Mouse (Mus musculus): ENCODE measurements around the gene Cmpk1. TPM values are rescaled to one million over a fixed set of nuclear protein-coding genes. Genes with fewer than 3 reads are reported as not detected.

Cmpk1 gene
- polyA plus RNA-seq, 1 experiment = 9.0 TPM

DNA sequence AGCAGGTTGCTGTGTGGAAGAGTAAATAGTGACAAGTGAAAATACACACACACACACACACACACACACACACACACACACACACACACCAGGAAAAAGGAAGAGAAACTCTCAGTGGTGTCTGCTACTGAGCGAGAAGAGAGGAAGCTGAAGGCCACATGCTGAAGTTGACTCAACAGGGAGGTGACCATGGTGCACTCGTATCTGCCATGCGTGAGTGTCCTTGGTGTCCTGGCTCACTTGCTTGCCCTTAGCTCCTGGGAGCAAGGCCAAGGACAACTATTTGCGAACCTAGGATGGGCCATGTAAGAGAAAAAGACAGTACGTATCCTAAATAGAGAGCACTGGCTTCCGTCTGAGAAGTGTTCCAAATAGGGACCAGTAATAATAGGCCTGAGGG lies 52.9 kb downstream of the Cmpk1 start:
- WGBS = 54% methylated on average over 6 of the region's 6 CpGs
- no peaks in the 10 kb centered on the region for H3K27me3 ChIP-seq (ENCODE audit: control insufficient read depth, insufficient read depth, low read length)
- TF ChIP-seq POLR2A (IDR thresholded peaks at IDR 0.05; ENCODE audit: low read depth, low read length) (no peak), CTCF (IDR thresholded peaks at IDR 0.05; ENCODE audit: extremely low read depth, insufficient read depth, insufficient read length, insufficient replicate concordance) (no peak)
- no peak overlapping the region for H3K4me3 ChIP-seq (ENCODE audit: extremely low read depth, insufficient read depth, insufficient read length)
- no peaks in the 10 kb centered on the region for H3K36me3 ChIP-seq (ENCODE audit: control insufficient read depth, insufficient read depth, low read length)
- no peak overlapping the region for H3K27ac ChIP-seq (ENCODE audit: insufficient read depth, low read length)
- no peak for DNase-seq (ENCODE audit: low read depth in 1 of 2, low spot score in 2 of 2)
- peaks cover 2% of the 10 kb centered on the region; the same call in 1 of the 2 replicates for H3K4me1 ChIP-seq (ENCODE audit: control insufficient read depth, insufficient read depth, insufficient read length)

DNA sequence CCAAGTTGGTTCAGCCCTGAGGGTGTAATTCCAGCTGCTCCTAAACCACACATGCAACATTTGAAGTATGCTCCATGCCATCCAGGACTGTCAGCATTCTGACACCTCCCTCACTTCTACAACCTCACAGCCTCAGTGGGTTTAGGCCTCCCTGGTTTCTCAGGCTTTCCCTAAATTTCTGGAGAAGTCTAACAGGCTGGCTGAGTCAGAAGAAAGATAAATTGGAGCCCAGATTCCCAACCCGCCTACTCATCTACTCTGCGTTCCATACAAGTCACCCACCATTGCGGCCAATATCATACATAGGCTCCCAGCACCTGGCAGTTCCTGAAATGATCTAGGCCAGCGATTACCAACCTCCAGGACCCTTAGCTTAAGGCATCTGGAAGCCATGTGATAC lies 54.3 kb downstream of the Cmpk1 start:
- H3K4me1 ChIP-seq (ENCODE audit: control insufficient read depth, insufficient read depth, insufficient read length) = peaks cover 2% of the 10 kb centered on the region; the same call in 1 of the 2 replicates
- no peak overlapping the region for H3K27ac ChIP-seq (ENCODE audit: insufficient read depth, low read length)
- DNase-seq (ENCODE audit: low read depth in 1 of 2, low spot score in 2 of 2) = no peak
- H3K36me3 ChIP-seq (ENCODE audit: control insufficient read depth, insufficient read depth, low read length) = no peaks in the 10 kb centered on the region
- 85% methylated on average over 4 of the region's 4 CpGs for WGBS
- TF ChIP-seq POLR2A (IDR thresholded peaks at IDR 0.05; ENCODE audit: low read depth, low read length) = no peak
- no peak for TF ChIP-seq CTCF (IDR thresholded peaks at IDR 0.05; ENCODE audit: extremely low read depth, insufficient read depth, insufficient read length, insufficient replicate concordance)
- no peaks in the 10 kb centered on the region for H3K27me3 ChIP-seq (ENCODE audit: control insufficient read depth, insufficient read depth, low read length)
- H3K4me3 ChIP-seq (ENCODE audit: extremely low read depth, insufficient read depth, insufficient read length) = no peak overlapping the region

DNA sequence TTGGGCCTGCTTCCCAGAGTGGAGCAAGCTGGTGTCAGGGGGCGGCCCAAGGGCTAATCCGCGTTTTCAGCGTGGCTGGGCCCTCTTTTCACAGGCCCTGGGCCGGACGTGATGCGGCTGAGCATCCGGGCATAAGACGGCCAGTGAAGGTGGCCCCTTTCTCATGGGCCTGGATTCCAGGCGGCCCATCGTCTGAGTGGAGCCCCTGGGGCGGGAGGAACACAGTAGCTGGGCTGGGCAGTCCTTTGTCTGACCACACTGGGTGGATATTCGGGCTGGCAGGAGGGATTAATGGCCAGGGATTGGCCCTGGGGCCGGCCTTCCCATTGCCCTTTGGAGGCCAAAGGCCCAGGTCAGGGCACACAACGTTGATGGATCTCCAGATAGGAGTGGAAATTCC lies 57.9 kb downstream of the Cmpk1 start:
- Histone ChIP-seq H3K27me3 (ENCODE audit: control insufficient read depth, insufficient read depth, low read length) (peaks cover 17% of the 10 kb centered on the region), H3K4me3 (ENCODE audit: extremely low read depth, insufficient read depth, insufficient read length) (no peak overlapping the region), H3K27ac (ENCODE audit: insufficient read depth, low read length) (no peak overlapping the region), H3K36me3 (ENCODE audit: control insufficient read depth, insufficient read depth, low read length) (no peaks in the 10 kb centered on the region), H3K4me1 (ENCODE audit: control insufficient read depth, insufficient read depth, insufficient read length) (peaks cover 8% of the 10 kb centered on the region; the same call in 1 of the 2 replicates)
- 78% methylated on average over 15 of the region's 15 CpGs for WGBS
- no peak for DNase-seq (ENCODE audit: low read depth in 1 of 2, low spot score in 2 of 2)
- TF ChIP-seq POLR2A (IDR thresholded peaks at IDR 0.05; ENCODE audit: low read depth, low read length) (no peak), CTCF (IDR thresholded peaks at IDR 0.05; ENCODE audit: extremely low read depth, insufficient read depth, insufficient read length, insufficient replicate concordance) (no peak)

DNA sequence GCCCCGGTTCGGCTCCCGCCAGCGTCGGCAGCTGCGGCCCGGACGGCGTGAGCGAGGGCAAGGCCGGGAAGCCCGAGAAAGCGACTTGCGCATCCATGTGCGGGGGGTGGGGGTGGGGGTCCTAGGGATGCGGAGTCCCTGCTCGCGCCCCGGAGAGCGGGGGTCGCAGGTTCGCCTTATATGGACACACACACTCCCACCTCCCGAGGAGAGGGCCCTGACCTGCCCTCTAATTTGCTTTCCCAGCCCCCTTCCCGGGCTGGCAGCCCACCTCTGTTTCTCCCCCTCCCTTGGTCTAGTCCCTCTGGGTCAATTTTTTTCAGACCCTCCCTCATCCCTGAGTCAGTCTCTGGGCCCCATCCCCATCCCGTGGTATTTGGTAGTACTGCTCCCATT lies 61.1 kb downstream of the Cmpk1 start, which contains the start of gene Foxe3:
Gene Foxe3 (minus strand): TSS at position 97 of the 396 bp plus-strand sequence.
- no peaks in the 10 kb centered on the region for H3K36me3 ChIP-seq (ENCODE audit: control insufficient read depth, insufficient read depth, low read length)
- 7% methylated on average over 25 of the region's 25 CpGs for WGBS
- H3K4me3 ChIP-seq (ENCODE audit: extremely low read depth, insufficient read depth, insufficient read length) = peak within 1 kb of the TSS; percentile 31; the same call in 1 of the 2 replicates
- peaks cover 17% of the 10 kb centered on the region for H3K27me3 ChIP-seq (ENCODE audit: control insufficient read depth, insufficient read depth, low read length)
- no peak for DNase-seq (ENCODE audit: low read depth in 1 of 2, low spot score in 2 of 2)
- H3K27ac ChIP-seq (ENCODE audit: insufficient read depth, low read length) = no peak within 1 kb of the TSS
- peaks cover 8% of the 10 kb centered on the region; the same call in 1 of the 2 replicates for H3K4me1 ChIP-seq (ENCODE audit: control insufficient read depth, insufficient read depth, insufficient read length)
- TF ChIP-seq POLR2A (IDR thresholded peaks at IDR 0.05; ENCODE audit: low read depth, low read length) = no peak
- no peak for TF ChIP-seq CTCF (IDR thresholded peaks at IDR 0.05; ENCODE audit: extremely low read depth, insufficient read depth, insufficient read length, insufficient replicate concordance)

DNA sequence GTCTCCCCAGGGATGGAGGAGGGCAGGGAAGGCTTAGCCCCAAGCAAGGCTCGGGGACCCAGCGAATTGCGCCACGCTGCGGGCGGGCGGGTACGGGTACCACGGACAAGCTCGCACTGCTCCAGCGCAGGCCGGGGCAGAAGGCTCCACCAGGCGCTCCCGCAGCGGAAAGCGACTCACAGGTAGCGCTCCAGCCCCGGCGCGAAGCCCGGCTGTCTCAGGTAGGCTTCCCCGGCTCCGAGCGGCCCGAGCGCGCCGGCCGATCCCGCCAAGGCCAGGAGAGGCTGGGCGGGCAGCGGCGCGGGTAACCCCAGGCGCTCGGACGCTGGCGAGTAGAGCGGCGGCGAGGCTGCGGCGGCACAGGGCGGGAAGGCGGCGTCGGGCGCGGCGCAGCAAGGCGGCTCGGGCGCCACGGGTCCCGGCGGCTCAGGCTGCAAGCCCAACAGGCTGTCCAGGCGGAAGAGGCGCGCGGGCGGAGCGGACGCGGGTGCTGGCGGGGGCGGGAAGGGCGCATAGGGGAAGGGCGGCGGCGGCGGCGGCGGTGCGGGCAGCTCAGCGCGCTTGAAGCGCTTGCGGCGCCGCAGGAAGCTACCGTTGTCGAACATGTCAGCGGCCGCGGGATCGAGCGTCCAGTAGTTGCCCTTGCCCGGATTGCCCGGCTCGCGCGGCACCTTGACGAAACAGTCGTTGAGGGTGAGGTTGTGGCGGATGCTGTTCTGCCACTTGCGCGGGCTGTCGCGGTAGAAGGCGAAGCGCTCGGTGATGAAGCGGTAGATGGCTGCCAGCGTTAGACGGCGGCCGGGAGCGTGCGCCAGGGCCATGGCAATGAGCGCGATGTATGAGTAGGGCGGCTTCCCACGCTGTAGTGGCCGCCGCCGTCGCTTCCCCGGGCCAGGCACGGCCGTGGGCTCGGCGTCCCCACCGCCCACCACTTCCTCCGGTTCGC lies 61.8 kb downstream of the Cmpk1 start:
- Histone ChIP-seq H3K36me3 (ENCODE audit: control insufficient read depth, insufficient read depth, low read length) (no peaks in the 10 kb centered on the region), H3K27me3 (ENCODE audit: control insufficient read depth, insufficient read depth, low read length) (peaks cover 17% of the 10 kb centered on the region), H3K4me3 (ENCODE audit: extremely low read depth, insufficient read depth, insufficient read length) (peak overlapping the region; percentile 31; the same call in 1 of the 2 replicates), H3K4me1 (ENCODE audit: control insufficient read depth, insufficient read depth, insufficient read length) (peaks cover 8% of the 10 kb centered on the region; the same call in 1 of the 2 replicates), H3K27ac (ENCODE audit: insufficient read depth, low read length) (no peak overlapping the region)
- DNase-seq (ENCODE audit: low read depth in 1 of 2, low spot score in 2 of 2) = no peak
- TF ChIP-seq POLR2A (IDR thresholded peaks at IDR 0.05; ENCODE audit: low read depth, low read length) = no peak
- no peak for TF ChIP-seq CTCF (IDR thresholded peaks at IDR 0.05; ENCODE audit: extremely low read depth, insufficient read depth, insufficient read length, insufficient replicate concordance)
- 2% methylated on average over 125 of the region's 125 CpGs for WGBS

DNA sequence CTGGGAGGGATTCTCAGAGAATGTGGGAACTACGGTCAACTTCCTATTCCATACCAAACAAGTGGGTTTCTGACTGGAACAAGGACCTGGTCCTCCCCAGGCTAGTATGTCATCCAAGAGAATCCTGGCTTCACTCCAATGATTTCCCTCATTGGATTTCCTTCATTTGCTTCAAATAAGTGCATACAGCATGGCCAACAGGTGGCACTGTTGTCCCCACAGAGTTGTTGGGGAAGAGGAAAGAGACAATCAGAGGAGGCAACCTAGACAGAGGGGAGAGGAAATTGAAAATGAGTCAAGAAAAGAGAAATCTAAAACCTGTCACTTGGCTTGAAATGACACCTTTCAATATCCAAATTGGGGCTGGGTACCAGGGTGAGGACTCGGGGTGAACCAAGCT lies 70.0 kb downstream of the Cmpk1 start:
- H3K36me3 ChIP-seq (ENCODE audit: control insufficient read depth, insufficient read depth, low read length) = no peaks in the 10 kb centered on the region
- no peaks in the 10 kb centered on the region for H3K27me3 ChIP-seq (ENCODE audit: control insufficient read depth, insufficient read depth, low read length)
- TF ChIP-seq POLR2A (IDR thresholded peaks at IDR 0.05; ENCODE audit: low read depth, low read length) (no peak), CTCF (IDR thresholded peaks at IDR 0.05; ENCODE audit: extremely low read depth, insufficient read depth, insufficient read length, insufficient replicate concordance) (peak; percentile 46; the same call in 1 of the 2 replicates)
- H3K27ac ChIP-seq (ENCODE audit: insufficient read depth, low read length) = no peak overlapping the region
- peak; percentile 42 to 51 for DNase-seq (ENCODE audit: low read depth in 1 of 2, low spot score in 2 of 2)
- no peaks in the 10 kb centered on the region for H3K4me1 ChIP-seq (ENCODE audit: control insufficient read depth, insufficient read depth, insufficient read length)
- H3K4me3 ChIP-seq (ENCODE audit: extremely low read depth, insufficient read depth, insufficient read length) = no peak overlapping the region
- 72% methylated on average over 2 of the region's 2 CpGs for WGBS

All from spleen, adult 2 months (tissue).